ENCODE assay signal across 22 mouse cellular contexts in the genomic region with DNA sequence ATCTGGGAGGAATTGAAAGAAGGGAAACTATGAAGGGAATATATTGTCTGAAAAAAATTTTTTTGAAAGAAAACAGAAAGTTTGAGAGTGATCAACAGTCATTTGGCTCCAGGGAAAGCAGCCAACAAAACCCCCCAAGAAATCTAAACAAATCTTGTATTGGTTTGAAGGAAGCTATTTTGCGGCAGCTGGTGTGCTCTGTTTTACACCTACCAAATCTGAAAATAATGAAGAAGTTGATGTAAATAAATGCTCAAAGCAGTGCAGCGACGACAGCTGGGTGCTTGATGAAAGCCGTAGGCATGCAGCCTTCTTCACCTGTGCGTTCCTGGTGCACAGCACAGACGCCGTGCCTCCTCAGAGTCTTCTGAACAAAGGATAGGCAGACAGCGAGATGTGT.
"Had no signal": no experiment of that assay in that cellular context is flagged by ENCODE, and none has a peak within 500 bp of the region (broad histone marks: within the 10 kb centered on the region; RNA-seq: fewer than 3 reads in every experiment).

No protein-coding gene starts in this region.

- ATAC-seq: intestine, embryonic 15.5 days; liver, postnatal 0 days had no signal

- H3K27me3 ChIP-seq: intestine, embryonic 15.5 days; kidney, embryonic 15.5 days; limb, embryonic 12.5 days; limb, embryonic 15.5 days; megakaryocyte, embryonic 14.5 days; stomach, embryonic 15.5 days had no signal

- H3K9ac ChIP-seq: intestine, embryonic 15.5 days; kidney, embryonic 15.5 days; limb, embryonic 12.5 days; limb, embryonic 15.5 days; liver, embryonic 14.5 days; liver, postnatal 0 days; stomach, embryonic 15.5 days had no signal

- H3K4me2 ChIP-seq: intestine, embryonic 15.5 days; kidney, embryonic 15.5 days; limb, embryonic 12.5 days; limb, embryonic 15.5 days; liver, embryonic 11.5 days; midbrain, embryonic 11.5 days; stomach, embryonic 15.5 days had no signal

- H3K27ac ChIP-seq: intestine, embryonic 15.5 days; kidney, embryonic 15.5 days; limb, embryonic 12.5 days; limb, embryonic 15.5 days; liver, embryonic 14.5 days; macrophage; stomach, embryonic 15.5 days had no signal

- H3K9me3 ChIP-seq: intestine, embryonic 15.5 days; kidney, embryonic 15.5 days; limb, embryonic 12.5 days; limb, embryonic 15.5 days; stomach, embryonic 15.5 days had no signal

- H3K4me3 ChIP-seq: intestine, embryonic 15.5 days; kidney, embryonic 15.5 days; limb, embryonic 12.5 days; limb, embryonic 15.5 days; megakaryocyte, embryonic 14.5 days; stomach, embryonic 15.5 days had no signal

- H3K36me3 ChIP-seq: intestine, embryonic 15.5 days; kidney, embryonic 15.5 days; limb, embryonic 12.5 days; limb, embryonic 15.5 days; stomach, embryonic 15.5 days had no signal

- H3K4me1 ChIP-seq: intestine, embryonic 15.5 days; kidney, embryonic 15.5 days; limb, embryonic 12.5 days; limb, embryonic 15.5 days; megakaryocyte, embryonic 14.5 days; stomach, embryonic 15.5 days had no signal

- DNase-seq: kidney, adult 11 months; kidney, adult 8-10 months; kidney, postnatal 10 days; kidney, postnatal 36 days; layer of hippocampus, postnatal 36 days; left cerebral cortex, postnatal 4 days; liver, postnatal 0 days; midbrain, embryonic 14.5 days; right cerebral cortex, postnatal 25 days; spleen, adult 18-20 months; thymus, adult 18-20 months; thymus, postnatal 36 days had no signal
